Mouse (Mus musculus) brown adipose tissue, adult 24 weeks (tissue): Measurements from ENCODE around the gene Stoml1. TPM values are rescaled to one million over a fixed set of nuclear protein-coding genes. Genes with fewer than 3 reads are reported as not detected.
A peak's percentile ranks its signal among the peaks of the same experiment; 100 is the strongest.

Experiments used
- H3K27ac ChIP-seq: fragments of 200-500 bp; replicated peaks from 2 replicates; pipeline ENCODE4 v1.5.1; 2012; ENCODE audit warnings: low read depth, mild to moderate bottlenecking, low read length
- H3K4me1 ChIP-seq: fragments of 200-500 bp; 2 replicates; pipeline ENCODE4 v1.6.1; 2012; ENCODE audit warnings: low read length, mixed read lengths; ENCODE audit not compliant: control insufficient read depth, insufficient read depth, insufficient read length
- H3K4me3 ChIP-seq: fragments of 200-500 bp; 2 replicates; pipeline ENCODE4 v1.5.1; 2012; ENCODE audit warnings: low read depth, mild to moderate bottlenecking, low read length, moderate library complexity; ENCODE audit not compliant: insufficient read depth
- polyA plus RNA-seq: library from polyadenylated mRNA; stranded (reverse); fragments of >200 nt; gene quantifications from 2 replicates; pipeline ENCODE4 v1.2.4, GENCODE M21; 2012; ENCODE audit not compliant: missing spikeins, insufficient read depth, insufficient read length

Stoml1 gene
- polyA plus RNA-seq = 7.9 and 8.1 TPM in 2 replicates

DNA sequence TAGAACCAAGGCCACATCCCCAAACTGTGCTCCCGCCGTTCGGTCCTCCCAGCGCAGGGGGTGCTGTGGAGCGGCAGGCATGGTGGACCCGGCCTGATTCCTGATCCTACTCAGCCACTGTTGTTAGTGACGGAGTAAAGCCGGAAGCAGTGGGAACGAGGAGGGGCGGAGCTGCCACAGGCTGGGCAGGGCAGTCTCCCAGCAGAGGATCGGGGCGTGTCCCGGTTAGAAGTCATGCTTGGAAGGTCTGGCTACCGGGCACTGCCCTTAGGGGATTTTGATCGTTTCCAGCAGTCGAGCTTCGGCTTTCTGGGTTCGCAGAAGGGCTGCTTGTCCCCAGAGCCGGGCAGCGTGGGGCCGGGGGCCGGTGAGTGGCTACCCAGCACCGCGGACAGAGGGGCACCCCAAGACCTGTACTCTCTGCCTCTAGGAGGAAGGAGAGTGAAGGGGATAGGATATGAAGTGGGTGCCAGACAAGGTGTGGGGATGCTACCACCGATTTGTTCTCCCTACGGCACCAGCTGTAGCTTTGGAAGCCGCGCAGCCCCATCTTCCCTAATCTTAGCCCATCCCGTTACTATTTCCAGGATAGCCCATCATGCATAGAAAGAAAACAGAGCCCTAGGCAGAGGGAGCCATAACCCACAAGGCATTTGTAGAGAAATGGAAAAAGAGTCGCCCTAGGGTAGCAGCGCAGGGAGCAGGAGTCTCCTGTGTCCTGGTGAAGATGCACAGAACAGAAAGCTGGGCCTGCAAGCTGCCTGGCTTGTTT, at the start of gene Stoml1:
Gene Stoml1 (plus strand): TSS at position 132 of the 772 bp plus-strand sequence.
- peak within 1 kb of the TSS; percentile 80 for H3K4me3 ChIP-seq
- 0 out of 2 replicates have a peak, but pooled peaks cover 3% of the 10 kb centered on the region for H3K4me1 ChIP-seq
- H3K27ac ChIP-seq = peak within 1 kb of the TSS; percentile 42

DNA sequence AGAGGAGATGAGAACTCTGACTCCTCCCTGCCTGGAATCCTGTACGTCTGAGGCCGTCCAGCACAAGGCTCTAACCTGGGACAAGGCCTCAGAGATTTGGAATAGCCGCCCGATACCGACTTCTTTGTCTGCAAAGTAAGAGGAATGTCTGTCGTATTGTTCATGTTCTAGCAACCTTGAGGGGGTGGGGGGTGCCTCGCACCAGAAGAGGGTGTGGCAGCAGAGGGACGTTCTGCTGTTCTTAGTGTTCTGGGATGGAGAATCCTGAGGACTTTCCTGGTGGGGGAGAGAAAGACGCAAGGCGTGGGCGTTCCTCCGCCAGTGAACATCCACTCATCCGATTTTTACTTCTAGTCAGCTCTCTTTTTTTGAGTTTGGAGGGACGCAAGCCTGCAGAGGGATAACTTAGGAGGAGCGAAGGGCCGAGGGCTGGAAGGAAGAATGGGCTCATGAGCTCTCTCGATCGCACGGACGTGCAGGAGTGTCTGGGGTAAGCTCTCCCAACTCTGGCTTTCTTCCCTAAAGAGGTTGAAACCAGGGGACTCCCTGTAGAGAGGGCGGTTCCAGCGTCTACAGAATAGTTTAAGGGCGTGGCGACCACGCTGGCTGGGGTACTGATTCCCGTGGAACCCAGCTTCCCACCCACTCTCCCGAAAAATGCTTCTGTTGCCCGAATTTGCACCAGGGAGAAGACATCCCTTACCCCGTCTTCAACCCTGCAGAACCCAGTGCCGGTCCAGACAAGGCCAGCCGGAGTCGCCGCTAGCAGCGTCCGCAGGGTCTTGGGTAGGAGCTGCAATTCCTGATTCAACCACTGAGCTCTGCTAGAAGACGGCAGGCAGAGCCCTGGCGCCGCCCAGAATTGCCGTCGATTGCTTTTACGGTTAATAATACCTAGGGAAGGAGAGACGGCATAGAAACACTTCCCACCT, 49.2 kb upstream of the Stoml1 start, which contains the start of the genes Islr and Islr2:
Gene Islr (minus strand): TSS at position 791 of the 932 bp plus-strand sequence.
Gene Islr2 (minus strand): TSS at position 804 of the 932 bp plus-strand sequence.
- Histone ChIP-seq H3K4me3 (peak within 1 kb of the TSS; percentile 59), H3K4me1 (peaks cover 2% of the 10 kb centered on the region; the same call in 1 of the 2 replicates), H3K27ac (no peak within 1 kb of the TSS)

DNA sequence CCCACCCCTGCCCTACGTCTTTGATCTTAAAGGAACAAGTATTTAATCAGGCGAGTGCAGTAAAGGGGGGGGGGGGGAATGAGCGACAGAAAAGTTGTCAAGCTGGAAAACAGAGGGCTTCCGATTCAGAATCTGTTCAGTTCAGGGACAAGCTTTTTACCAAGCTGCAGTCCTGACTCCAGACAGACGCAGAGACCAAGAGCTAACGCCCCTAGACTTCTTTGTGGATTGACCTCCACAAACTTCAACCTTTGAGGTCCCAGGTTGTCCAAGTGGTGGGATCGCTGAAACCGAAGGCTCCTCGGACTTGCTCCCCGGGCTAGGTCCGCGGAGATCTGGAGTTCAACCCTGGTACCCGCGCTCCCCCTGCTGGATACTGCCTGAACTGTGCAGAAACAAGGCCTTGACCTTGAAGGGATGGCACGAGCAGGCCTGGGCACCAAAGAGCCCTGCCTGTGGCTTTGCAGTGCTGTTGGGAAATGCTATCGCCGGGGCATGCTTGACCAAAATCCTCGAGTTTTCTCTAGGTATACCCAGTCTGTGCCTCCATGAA, 48.4 kb upstream of the Stoml1 start:
- Histone ChIP-seq H3K27ac (no peak overlapping the region), H3K4me3 (peak overlapping the region; percentile 59), H3K4me1 (peaks cover 2% of the 10 kb centered on the region; the same call in 1 of the 2 replicates)

DNA sequence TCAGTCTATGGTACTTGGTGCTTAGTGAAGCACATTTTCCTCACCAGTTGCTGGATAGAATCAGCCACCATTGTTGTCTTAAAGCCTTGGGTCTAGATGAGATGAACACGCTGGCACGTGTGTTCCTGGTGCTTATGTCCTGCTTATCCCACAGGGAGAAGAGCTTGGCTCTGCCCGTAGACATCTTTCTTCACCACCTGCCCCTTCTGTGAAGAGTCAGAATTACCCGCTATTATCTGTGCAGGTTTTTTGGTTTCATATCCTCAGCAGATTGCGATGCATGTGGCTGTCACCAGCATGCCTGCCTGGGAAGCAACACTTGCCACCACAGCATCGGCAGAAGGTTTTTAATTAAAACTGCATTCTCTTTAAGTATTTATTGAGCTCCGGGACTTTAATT, 47.0 kb upstream of the Stoml1 start:
- Histone ChIP-seq H3K4me1 (no peaks in the 10 kb centered on the region), H3K27ac (no peak overlapping the region), H3K4me3 (no peak overlapping the region)

DNA sequence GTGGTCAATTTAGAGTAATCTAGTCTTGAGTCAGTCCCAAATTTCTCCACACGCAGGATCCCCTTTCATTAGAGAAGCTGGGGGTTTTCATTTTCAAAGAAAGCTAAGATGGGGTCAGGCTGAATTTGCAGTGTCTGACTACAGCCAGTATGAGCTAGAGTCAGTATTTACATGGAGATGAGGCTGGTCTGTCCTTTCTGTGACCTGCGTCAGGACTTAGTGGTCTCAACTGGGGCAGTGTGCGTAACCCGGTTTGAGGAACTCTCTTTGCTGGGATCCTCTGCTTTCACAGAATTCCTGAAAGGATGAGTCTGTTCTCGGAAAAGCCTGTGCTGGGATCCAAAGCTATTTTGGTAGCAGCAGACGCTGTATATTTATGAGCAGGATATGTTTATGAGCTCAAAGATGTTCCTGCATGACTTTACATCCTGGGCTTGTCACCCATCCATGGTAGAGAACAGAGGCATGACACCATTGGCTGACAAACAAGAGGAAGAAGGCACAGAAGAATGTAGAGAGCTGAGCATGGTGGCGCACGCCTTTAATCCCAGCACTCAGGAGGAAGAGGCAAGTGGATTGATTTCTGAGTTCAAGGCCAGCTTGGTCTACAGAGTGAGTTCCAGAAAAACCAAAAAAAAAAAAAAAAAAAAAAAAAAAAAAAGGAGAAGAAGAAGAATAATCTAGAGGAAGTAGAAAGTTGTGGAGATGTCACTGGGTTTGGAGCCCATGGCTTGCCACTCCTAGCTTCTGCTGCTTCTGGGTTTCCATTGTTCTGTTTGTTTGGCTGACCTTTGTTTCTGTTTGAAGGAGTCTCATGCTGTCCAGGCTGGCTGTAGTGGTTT, 43.3 kb upstream of the Stoml1 start:
- H3K27ac ChIP-seq = no peak overlapping the region
- no peak overlapping the region for H3K4me3 ChIP-seq
- H3K4me1 ChIP-seq = no peaks in the 10 kb centered on the region

DNA sequence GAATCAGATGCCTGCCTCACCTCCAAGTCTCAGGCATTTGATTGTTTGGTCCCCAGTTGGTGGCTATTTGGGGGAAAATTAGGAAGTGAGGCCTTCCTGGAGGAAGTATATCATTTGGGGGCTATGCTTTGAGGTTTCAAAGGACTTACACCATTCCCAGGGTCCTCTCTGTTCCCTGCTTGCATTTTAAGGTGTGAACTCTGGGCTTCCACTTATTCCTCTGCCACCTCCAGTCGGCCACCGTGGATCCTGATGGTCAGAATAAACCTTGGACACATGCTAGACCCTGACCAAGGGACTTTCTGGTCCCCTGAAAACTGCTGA, 42.7 kb upstream of the Stoml1 start:
- Histone ChIP-seq H3K4me3 (no peak overlapping the region), H3K4me1 (no peaks in the 10 kb centered on the region; the same call in 1 of the 2 replicates), H3K27ac (no peak overlapping the region)

DNA sequence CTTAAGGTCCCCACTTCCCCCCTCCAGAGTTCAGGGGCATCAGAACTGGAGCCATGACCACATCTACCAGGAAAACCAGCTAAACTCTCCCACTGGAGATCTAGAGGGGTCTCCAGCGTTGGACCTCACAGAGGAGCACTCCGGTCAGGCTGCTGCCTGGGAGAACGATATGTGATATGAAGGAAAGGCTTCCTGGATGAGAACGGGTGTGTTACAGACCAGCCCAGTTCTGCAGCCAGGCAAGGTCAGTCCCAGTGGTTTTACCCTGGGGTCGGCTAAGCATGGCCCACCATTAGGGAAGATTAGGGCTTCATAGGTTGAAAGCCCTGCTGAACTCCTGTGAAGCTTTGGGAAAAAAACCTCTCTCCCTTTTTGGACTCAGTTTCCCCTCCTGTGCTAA, 39.6 kb upstream of the Stoml1 start:
- Histone ChIP-seq H3K4me3 (no peak overlapping the region), H3K27ac (no peak overlapping the region), H3K4me1 (no peaks in the 10 kb centered on the region; the same call in 1 of the 2 replicates)

DNA sequence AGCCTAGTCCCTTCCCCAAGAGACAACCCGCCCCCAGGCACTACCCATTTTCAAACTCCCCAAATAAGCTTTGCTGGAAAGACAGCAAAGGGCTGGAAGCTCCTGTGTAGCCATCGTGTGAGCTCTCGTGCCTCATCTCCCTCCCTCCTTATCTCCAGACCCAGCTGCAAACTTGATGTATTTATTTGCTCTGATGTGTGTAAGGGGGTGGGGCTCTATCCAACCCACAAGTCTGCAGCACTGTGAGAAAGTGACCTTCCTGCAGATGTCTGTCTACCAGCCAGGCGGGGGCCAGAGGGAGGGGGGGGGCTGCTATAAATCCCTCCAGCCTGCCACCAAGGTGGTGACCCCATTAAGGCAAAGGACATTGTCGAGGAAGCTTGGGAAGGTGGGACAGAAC, 39.1 kb upstream of the Stoml1 start:
- Histone ChIP-seq H3K27ac (no peak overlapping the region), H3K4me1 (no peaks in the 10 kb centered on the region; the same call in 1 of the 2 replicates), H3K4me3 (no peak overlapping the region)

DNA sequence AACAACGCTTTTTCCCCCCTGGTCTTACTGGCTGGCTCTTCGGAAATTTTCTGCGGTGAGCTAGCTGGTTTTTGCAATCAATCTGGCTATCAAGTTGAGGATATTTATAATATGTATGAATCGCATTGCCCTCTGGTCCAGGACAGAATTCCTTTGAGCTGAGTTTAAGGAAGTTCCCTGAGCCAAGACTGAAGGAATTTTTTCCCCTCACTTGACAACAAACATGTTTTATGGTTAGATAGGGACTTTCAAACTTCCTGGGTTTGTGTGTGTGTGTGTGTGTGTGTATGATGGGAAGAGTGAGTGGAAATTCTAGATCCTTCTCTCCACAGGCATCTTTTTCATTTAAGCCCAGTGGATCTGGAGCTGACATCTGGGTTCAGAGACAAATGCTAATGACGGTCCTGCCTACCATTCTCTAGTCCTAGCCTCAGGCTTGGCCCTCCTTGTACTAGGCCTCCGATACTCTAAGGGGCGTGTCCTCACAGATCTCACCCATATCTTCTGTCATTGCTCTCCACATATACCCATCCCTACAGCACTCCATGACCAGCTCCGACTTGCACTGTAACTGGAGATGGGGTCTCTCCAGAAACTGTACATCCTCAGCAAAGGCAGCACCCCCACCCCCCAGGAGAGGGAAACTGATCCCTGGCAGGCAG, 38.3 kb upstream of the Stoml1 start:
- Histone ChIP-seq H3K4me3 (no peak overlapping the region), H3K27ac (no peak overlapping the region), H3K4me1 (no peaks in the 10 kb centered on the region; the same call in 1 of the 2 replicates)

DNA sequence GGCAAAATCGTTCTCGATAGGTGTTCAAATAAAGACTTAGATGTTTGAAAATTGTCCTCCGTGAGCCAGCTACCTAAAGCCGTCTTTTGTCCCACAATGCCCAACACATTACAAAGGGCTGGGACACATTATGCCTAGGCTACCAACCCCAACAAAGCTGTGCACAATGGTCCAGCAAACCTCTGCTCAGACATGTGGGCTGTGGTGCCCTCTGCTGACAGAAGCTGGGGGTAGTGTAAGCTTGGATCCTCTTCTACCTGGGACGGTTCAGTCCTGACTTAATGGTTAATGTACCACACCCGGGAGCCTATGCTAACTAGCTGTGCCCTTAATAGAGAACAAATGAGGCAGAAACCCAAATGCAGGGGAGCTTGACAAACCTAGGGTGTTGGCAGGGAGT, 36.6 kb upstream of the Stoml1 start:
- Histone ChIP-seq H3K4me1 (no peaks in the 10 kb centered on the region; the same call in 1 of the 2 replicates), H3K4me3 (no peak overlapping the region), H3K27ac (no peak overlapping the region)

DNA sequence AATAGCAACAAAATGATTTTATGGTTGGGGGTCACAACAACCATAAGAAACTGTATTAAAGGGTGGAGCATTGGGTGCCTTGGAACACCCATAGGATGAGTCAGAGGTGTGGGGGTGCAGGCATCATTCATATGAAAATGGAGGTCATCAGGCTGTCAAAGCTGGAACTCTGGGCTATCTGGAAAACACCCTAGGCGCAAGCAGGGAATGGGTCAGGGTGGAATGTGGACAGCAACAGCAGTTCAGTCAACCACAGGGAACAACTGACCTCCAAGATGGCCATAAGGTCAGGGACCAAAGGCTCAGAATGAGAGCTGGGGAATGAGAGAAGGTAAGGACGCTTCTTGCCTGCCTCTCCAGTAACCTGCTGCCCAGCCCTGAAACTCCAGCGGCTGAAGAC, 34.4 kb upstream of the Stoml1 start:
- Histone ChIP-seq H3K4me3 (no peak overlapping the region), H3K27ac (no peak overlapping the region)

DNA sequence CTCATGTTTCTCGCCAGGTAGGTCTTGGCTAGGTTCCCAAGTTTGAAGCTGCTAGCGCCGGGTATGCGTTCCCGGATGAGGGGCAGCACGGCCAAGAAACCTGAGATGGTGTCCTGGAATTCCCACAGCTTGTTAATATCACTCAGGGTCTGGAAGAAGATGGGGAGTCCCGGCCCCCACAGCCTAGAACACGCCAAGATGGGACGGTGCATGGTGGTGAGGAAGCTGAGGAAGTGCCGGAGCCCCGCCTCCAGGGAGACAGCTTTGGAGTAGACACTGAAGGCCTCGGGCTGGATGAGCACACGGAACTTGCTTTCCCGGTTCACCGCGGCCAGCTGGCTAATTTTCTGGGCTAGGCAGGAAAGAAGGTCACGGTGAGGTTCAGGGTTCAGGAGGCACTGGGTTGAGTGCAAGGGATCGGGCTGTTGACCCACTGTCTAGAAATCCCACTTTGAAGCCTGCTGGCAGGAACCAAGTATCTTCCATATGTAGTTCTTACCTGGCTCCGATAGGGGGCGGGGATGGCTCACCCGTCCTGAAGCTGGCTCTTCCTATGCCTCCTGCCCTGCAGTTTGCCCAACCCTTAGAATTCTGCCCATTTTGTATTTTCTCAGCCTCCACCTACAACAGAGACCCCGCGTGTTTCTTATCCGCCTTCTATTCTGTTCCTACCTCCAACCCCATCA, 32.6 kb upstream of the Stoml1 start:
- H3K4me1 ChIP-seq = no peaks in the 10 kb centered on the region
- no peak overlapping the region for H3K27ac ChIP-seq

More for the DNA sequence above, 34.4 kb upstream of the Stoml1 start:
- H3K4me1 ChIP-seq = no peaks in the 10 kb centered on the region; the same call in 1 of the 2 replicates

DNA sequence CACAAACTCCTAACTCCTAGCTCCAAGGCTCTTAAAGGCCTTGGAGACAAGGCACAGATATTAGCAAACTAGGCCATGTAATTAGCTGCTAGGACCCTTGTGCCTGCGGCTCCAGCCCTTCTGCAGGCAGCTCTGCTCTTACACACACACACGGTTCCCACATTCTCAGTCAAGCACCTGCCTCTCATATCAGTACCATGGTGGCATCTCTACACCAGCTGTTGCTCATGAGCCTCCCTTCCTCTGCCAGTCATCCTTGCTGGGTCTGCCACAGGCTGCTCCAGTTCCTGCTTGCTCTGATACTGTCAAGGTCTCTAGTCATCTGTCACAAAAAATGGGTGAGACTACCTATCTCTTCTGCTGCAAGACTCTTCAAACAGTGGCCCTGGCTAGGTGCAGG, 28.6 kb upstream of the Stoml1 start:
- Histone ChIP-seq H3K4me1 (no peaks in the 10 kb centered on the region), H3K27ac (no peak overlapping the region), H3K4me3 (no peak overlapping the region)

More for the DNA sequence above, 32.6 kb upstream of the Stoml1 start:
- no peak overlapping the region for H3K4me3 ChIP-seq
